Mouse (Mus musculus) left cerebral cortex, postnatal 36 days (tissue): ENCODE data around the gene Hmga1. TPM values are rescaled to one million over a fixed set of nuclear protein-coding genes. Genes with fewer than 3 reads are reported as not detected.
A peak's percentile ranks its signal among the peaks of the same experiment; 100 is the strongest.

ENCODE experiments used
- DNase-seq, 2 experiments: peaks; one replicate each; pipeline ENCODE4 v3.0.0; 2021 to 2022; ENCODE audit warnings: low spot score in 2 of 2, mixed read lengths in 1 of 2
- intact Hi-C: fragments of 180-260 bp; cut with DNase I; formaldehyde crosslinking; loops from one replicate; pipeline ENCODE4 v1.15.1; 2025
- total RNA-seq, 2 experiments: library from RNA; stranded (reverse); gene quantifications; 2 replicates each; pipeline ENCODE4 v1.2.3; 2021

The Hmga1 gene
- total RNA-seq, 2 experiments from 2014 or later: 55.3 to 58.7 TPM

DNA sequence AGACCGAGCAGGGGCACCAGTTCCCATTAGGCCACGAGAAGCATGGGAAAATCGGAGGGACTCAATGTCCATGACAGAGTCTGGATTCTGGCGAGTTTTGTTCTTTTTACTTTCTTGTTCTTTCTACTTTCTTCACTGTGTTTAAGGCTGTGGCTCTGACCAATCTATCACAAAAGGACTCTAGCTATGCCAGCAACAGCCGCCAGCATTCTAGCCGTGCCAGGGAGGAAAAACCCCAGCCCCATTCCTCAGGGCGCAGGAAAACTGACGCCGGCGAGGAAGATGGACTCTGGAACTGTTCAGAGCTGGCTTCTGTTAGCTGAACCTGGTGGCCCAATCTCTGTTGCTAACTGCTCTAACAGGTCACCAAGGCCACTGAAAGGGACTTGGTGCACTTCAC, 22.2 kb downstream of the Hmga1 start:
- DNase-seq: no peak
- intact Hi-C loops: no loop called here

- intact Hi-C loops: no loop called here
- no peak for DNase-seq
Observed at GRCm38 (mm10) chr17:27579816-27580215, 23.5 kb downstream of the Hmga1 start.

DNA sequence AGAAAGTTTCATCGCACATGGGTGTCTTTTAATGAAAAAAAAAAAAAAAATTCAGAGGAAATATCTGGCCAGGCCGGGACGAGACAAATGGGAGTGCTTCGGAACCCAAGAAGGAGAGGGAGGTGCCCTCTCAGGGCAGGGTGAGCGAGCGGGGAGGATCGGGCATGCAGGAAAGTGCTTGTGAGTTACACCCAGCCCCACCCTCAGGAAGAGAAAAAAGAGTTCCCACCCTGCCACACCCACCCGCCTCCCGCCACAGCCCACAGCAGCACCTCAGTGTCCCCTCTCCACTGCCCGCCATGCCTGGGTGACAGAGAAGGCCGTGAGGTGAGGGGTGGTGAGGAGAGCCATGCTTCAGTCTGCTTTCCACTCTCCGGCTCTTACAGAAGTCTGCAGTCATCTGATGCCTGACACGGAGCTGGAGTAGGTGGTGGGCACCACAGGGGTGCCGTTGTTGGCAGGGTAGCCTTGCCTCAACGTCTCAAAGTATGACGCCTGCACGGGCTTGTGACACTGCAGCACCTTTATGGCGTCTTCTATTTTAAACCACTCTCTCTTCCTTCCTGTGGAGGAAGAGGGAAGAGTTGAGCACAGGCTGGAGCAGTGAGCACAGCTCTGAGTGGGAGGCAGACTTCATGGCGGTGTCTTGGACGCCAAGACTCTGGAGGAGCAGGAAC, 24.2 kb downstream of the Hmga1 start:
- DNase-seq: peak in 1 of 2 experiments; percentile 52
- intact Hi-C loops: no loop called here

- intact Hi-C loops: no loop called here
- no peak for DNase-seq
Observed at GRCm38 (mm10) chr17:27583185-27583894, 27.0 kb downstream of the Hmga1 start.

DNA sequence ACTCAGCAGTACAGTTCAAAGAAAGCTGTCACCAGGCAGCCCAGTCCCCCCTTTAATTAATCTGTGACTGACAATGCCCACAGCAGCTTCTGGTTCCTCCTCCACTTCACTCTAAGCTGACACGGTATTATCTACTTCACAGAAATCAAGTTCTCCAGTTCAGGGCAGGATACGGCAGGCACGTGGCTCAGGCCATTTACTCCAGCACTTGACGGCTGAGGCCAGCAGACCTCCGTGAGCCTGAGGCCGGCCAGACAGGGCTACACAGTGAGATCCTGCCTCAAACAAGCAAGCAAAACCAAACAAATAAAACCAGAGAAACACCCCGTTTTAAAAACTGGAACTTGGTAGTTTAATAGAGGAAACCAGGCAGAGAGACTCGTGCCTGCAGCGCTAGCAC, 30.4 kb downstream of the Hmga1 start:
- intact Hi-C loops: no loop called here
- DNase-seq: no peak

DNA sequence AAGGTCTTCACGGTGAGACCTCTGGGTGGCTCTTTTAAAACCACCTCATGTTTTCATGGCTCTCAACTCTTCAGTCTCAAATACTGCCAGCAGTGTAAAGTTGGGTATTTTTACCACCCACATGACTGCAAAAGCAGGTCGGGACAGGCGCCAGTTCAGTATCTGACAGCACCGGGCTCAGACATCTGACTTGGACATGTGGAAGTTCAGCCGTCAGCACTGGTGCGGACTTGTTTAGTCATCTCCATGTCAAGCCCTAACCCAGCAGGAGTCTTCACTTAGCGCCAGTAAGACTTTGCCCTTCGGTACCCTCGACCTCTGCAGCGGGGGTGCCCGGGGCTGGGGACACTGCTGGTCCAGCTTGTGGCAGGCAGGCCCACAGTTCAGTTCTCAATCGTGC, 31.0 kb downstream of the Hmga1 start:
- peak in 1 of 2 experiments; percentile 47 for DNase-seq
- intact Hi-C loops: no loop called here

GRCm38 (mm10) chr17:27588231-27588630, 31.9 kb downstream of the Hmga1 start:
- DNase-seq: no peak
- intact Hi-C loops: no loop called here

- intact Hi-C loops: no loop called here
- no peak for DNase-seq
Observed at GRCm38 (mm10) chr17:27591826-27592564, 35.7 kb downstream of the Hmga1 start.

GRCm38 (mm10) chr17:27592565-27592910, 36.2 kb downstream of the Hmga1 start:
- no peak for DNase-seq
- intact Hi-C loops: no loop called here

- intact Hi-C loops: no loop called here
- DNase-seq: no peak
Observed at GRCm38 (mm10) chr17:27595659-27596375, 39.5 kb downstream of the Hmga1 start.

DNA sequence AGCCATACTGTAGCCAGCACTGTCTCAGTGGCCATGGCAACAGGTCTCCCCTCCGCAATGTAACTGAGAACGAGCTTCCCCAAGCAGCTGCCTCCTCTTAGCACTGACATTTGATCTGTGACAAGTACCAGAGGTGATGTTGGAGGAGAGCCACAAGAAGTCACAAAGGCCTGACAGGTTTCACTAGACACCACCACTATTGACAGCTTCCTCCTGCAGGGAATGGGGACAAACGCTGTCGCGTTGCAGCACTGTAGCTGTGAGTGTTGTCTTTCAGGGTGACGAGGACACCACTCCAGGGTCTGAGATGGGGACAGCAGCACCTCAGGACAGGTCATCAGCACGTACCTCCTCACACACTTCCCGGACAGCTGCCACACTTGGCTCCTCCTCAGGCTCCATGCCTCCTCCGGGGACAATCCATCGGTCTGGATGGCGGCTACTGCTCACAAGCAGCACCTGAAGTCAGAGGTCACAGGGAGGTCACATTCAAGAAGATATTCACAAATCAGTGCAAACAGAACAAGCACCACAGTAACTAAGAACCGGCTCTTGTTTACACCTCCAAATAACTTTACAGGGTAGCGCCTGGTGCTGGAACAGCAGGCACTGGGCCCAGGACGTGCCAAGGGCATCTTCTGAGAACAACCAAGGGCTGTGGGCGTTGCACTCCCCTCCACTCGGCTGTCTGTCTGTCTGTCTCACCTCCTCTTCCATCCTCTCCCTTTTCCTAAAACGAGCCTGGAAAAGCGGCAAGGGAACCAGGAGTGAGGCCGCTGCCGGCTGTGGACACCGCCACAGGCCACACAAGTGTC, 40.3 kb downstream of the Hmga1 start:
- intact Hi-C loops: no loop called here
- no peak for DNase-seq

DNA sequence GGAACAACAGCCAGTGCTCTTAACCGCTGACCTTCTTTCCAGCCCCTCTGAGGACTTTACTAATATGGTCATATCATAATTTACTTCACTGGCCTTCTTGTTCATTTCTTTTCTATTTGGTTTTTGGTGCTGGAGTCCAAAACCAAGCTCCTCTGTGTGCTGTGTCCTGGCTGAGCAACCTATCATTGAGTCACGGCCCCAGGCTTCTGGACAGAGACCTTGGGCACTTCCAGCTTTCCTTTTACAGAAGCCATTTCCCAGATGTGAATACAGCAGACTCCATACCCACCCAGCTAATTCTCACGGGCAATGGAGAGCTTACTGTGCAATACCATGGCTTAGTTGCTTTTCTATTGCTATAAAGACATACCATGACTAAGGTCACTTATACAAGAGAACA, 44.0 kb downstream of the Hmga1 start:
- no peak for DNase-seq
- intact Hi-C loops: no loop called here

DNA sequence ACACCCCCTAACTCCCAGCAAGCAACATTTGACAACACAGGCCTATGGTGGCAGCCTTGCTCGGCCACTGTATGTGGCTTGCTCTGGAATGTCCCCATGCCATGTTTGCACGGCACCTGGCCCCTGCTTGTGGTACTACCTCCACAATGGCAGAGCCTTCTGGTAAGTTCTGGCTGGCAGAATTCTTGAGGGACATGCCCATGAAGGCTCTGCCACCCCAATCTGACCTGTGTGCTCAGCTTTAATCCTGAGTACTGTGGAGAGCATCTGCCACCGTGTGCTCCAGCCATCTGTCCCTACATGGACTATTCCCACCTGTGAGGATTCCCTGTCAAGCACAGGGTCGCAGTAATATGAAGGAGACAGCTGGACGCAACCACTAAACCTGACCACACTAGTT, 44.6 kb downstream of the Hmga1 start:
- intact Hi-C loops: no loop called here

DNA sequence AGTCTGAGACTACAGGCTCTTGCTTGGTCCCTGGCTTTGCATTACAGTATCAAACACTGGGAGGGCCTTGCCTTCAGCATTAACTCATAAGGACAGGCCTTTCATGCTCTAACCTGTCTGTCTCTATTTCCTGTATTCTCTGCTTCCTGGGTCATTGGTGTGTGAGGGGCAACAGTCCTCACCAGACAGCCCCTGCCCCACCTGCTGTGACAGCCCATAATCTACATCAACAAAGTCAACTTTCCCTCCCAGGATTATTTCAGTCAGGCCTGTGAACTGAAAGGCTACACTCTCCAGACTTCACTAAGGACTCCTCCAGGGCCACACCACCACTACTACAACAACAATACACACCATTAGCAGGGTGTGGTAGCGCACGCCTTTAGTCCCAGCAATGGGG, 46.7 kb downstream of the Hmga1 start:
- intact Hi-C loops: no loop called here
- no peak for DNase-seq

More for the DNA sequence above, 44.6 kb downstream of the Hmga1 start:
- no peak for DNase-seq

GRCm38 (mm10) chr17:27603522-27604234, 47.4 kb downstream of the Hmga1 start:
- peak in 1 of 2 experiments; percentile 32 for DNase-seq
- intact Hi-C loops: no loop called here

DNA sequence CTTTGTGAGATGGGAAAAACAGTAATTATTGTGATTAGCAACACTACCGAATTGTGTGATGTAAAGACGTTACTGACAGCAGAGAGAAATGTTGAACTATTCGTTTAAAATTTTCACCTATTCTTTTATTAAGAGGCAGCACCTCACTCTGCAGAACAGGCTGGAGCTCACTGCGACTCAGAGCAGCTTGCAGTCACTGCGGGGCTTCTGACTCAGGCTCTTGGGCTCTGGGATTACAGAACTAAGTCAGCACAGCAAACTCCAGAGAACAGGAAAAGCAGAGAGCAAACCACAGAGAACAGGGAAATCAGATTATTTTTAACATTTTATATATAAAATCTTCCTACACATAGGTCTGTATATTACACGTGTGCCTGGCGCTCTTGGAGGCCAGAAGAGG, 53.3 kb downstream of the Hmga1 start:
- DNase-seq: no peak
- intact Hi-C loops: no loop called here

GRCm38 (mm10) chr17:27610679-27611518, 54.6 kb downstream of the Hmga1 start:
- intact Hi-C loops: no loop called here
- peak; percentile 74 to 79 for DNase-seq

GRCm38 (mm10) chr17:27611519-27611884, 55.2 kb downstream of the Hmga1 start:
- intact Hi-C loops: no loop called here
- DNase-seq: no peak
